Mouse (Mus musculus) layer of hippocampus, adult 9-11 months (tissue): ENCODE measurements at regions not wholly inside any gene's neighbourhood (a gene's known extent, or its start where the extent isn't known, plus 50 kb on each side); places are given as distances from the start of the nearest gene placed in this dataset.

Source experiments
- DNase-seq: peaks from one replicate; pipeline ENCODE4 v3.0.0; 2022

- DNase-seq = no peak
These were observed 106.7 kb downstream of the Cpeb2 start for GRCm38 (mm10) chr5:43339671-43340070.

- no peak for DNase-seq
These were observed 108.5 kb downstream of the Cpeb2 start for GRCm38 (mm10) chr5:43341475-43341874.

- no peak for DNase-seq
These were observed 111.5 kb downstream of the Cpeb2 start for GRCm38 (mm10) chr5:43344441-43344840.

GRCm38 (mm10) chr5:43350987-43351386 lies 118.0 kb downstream of the Cpeb2 start:
- DNase-seq = no peak

GRCm38 (mm10) chr5:43353021-43353990 lies 120.3 kb downstream of the Cpeb2 start:
- peak; percentile 62 for DNase-seq

- no peak for DNase-seq
These were observed 121.5 kb downstream of the Cpeb2 start for GRCm38 (mm10) chr5:43354351-43354942.

- DNase-seq = peak; percentile 91
These were observed 122.1 kb downstream of the Cpeb2 start for GRCm38 (mm10) chr5:43355026-43355580.

- no peak for DNase-seq
These were observed 122.9 kb downstream of the Cpeb2 start for GRCm38 (mm10) chr5:43355832-43356231.

GRCm38 (mm10) chr5:43357100-43357680 lies 124.2 kb downstream of the Cpeb2 start:
- DNase-seq = no peak

GRCm38 (mm10) chr5:43357901-43358300 lies 124.9 kb downstream of the Cpeb2 start:
- no peak for DNase-seq

- peak; percentile 38 for DNase-seq
These were observed 126.2 kb downstream of the Cpeb2 start for GRCm38 (mm10) chr5:43358928-43359765.

GRCm38 (mm10) chr5:43360298-43360697 lies 127.3 kb downstream of the Cpeb2 start:
- peak; percentile 41 for DNase-seq

- DNase-seq = no peak
These were observed 128.1 kb downstream of the Cpeb2 start for GRCm38 (mm10) chr5:43361026-43361425.

- DNase-seq = no peak
These were observed 139.4 kb downstream of the Cpeb2 start for GRCm38 (mm10) chr5:43372385-43372784.

GRCm38 (mm10) chr5:43384689-43385375 lies 130.5 kb upstream of the C1qtnf7 start:
- peak; percentile 38 for DNase-seq

- no peak for DNase-seq
These were observed 124.3 kb upstream of the C1qtnf7 start for GRCm38 (mm10) chr5:43390997-43391396.

GRCm38 (mm10) chr5:43391412-43392029 lies 123.8 kb upstream of the C1qtnf7 start:
- DNase-seq = peak; percentile 44

GRCm38 (mm10) chr5:43392908-43393545 lies 122.3 kb upstream of the C1qtnf7 start:
- peak; percentile 67 for DNase-seq

GRCm38 (mm10) chr5:43417259-43417658 lies 98.1 kb upstream of the C1qtnf7 start:
- no peak for DNase-seq

GRCm38 (mm10) chr5:43422815-43423687 lies 92.3 kb upstream of the C1qtnf7 start:
- DNase-seq = peak; percentile 79
